ENCODE assay signal across 18 mouse cellular contexts in genomic region chr3:144612382-144612781, GRCm38 (mm10). TPM values are rescaled to one million over a fixed set of nuclear protein-coding genes. Genes with fewer than 3 reads are reported as not detected.
DNase-seq lines count a peak whose midpoint lies in the region; ATAC-seq lines count a peak whose summit lies in the region.
"Had no signal": no experiment of that assay in that cellular context is flagged by ENCODE, and none has a peak within 500 bp of the region (broad histone marks: within the 10 kb centered on the region; RNA-seq: fewer than 3 reads in every experiment).

No protein-coding gene starts in this region.

- no peak overlapping the region for H3K4me2 ChIP-seq in forebrain, embryonic 14.5 days (ENCODE audit: low read length)
- H3K4me2 ChIP-seq in embryonic facial prominence, embryonic 12.5 days (replicated peaks) = no peak overlapping the region
- H3K4me2 ChIP-seq in liver, embryonic 11.5 days = peak overlapping the region; percentile 36
- H3K4me2 ChIP-seq in stomach, embryonic 15.5 days = no peak overlapping the region
- H3K4me2 ChIP-seq: heart, embryonic 12.5 days; hindbrain, embryonic 15.5 days; midbrain, embryonic 13.5 days had no signal

- H3K4me1 ChIP-seq in forebrain, embryonic 10.5 days = peaks cover 36% of the 10 kb centered on the region
- peaks cover 3% of the 10 kb centered on the region; the same call in 1 of the 2 replicates for H3K4me1 ChIP-seq in forebrain, embryonic 14.5 days (ENCODE audit: control insufficient read depth, insufficient read depth, low read length)
- H3K4me1 ChIP-seq in embryonic facial prominence, embryonic 12.5 days = peaks cover 20% of the 10 kb centered on the region; the same call in 1 of the 2 replicates
- peaks cover 28% of the 10 kb centered on the region for H3K4me1 ChIP-seq in liver, embryonic 11.5 days (replicated peaks; ENCODE audit: control insufficient read depth, insufficient read depth, low read length)
- peaks cover 12% of the 10 kb centered on the region; the same call in 1 of the 2 replicates for H3K4me1 ChIP-seq in stomach, embryonic 15.5 days

- no peak for ATAC-seq in forebrain, embryonic 14.5 days
- ATAC-seq in embryonic facial prominence, embryonic 12.5 days (ENCODE audit: insufficient number of reproducible peaks, insufficient read depth, low FRiP score, low TSS enrichment) = no peak
- ATAC-seq in liver, embryonic 11.5 days (replicated peaks; ENCODE audit: low FRiP score) = peak; percentile 65
- ATAC-seq in stomach, embryonic 15.5 days (ENCODE audit: insufficient read depth, low FRiP score, low read depth) = 0 out of 2 replicates have a peak, but pooled peaks have one; percentile 11

- no peak overlapping the region for H3K9ac ChIP-seq in forebrain, embryonic 14.5 days (ENCODE audit: low read length)
- H3K9ac ChIP-seq in embryonic facial prominence, embryonic 12.5 days = no peak overlapping the region
- 0 out of 2 replicates have a peak overlapping the region, but pooled peaks have one; percentile 36 for H3K9ac ChIP-seq in liver, embryonic 11.5 days (ENCODE audit: low read depth, low read length)
- H3K9ac ChIP-seq in stomach, embryonic 15.5 days = no peak overlapping the region
- H3K9ac ChIP-seq: embryonic facial prominence, embryonic 15.5 days; heart, embryonic 12.5 days; hindbrain, embryonic 15.5 days; midbrain, embryonic 13.5 days had no signal

- peak overlapping the region; percentile 48; the same call in 1 of the 2 replicates for H3K27ac ChIP-seq in forebrain, embryonic 10.5 days
- H3K27ac ChIP-seq in forebrain, embryonic 14.5 days (ENCODE audit: low read depth, low read length) = no peak overlapping the region
- H3K27ac ChIP-seq in embryonic facial prominence, embryonic 12.5 days = 0 out of 2 replicates have a peak overlapping the region, but pooled peaks have one; percentile 12
- H3K27ac ChIP-seq in liver, embryonic 11.5 days (ENCODE audit: low read depth, low read length) = peak overlapping the region; percentile 32
- no peak overlapping the region for H3K27ac ChIP-seq in stomach, embryonic 15.5 days
- H3K27ac ChIP-seq: hindbrain, embryonic 15.5 days; midbrain, embryonic 13.5 days had no signal

- 82% methylated on average over 6 of the region's 6 CpGs for WGBS in forebrain, embryonic 10.5 days
- 63% methylated on average over 6 of the region's 6 CpGs for WGBS in forebrain, embryonic 14.5 days
- 78% methylated on average over 6 of the region's 6 CpGs for WGBS in embryonic facial prominence, embryonic 12.5 days
- WGBS in liver, embryonic 11.5 days = 46% methylated on average over 6 of the region's 6 CpGs
- WGBS in stomach, embryonic 15.5 days = 47% methylated on average over 6 of the region's 6 CpGs

- no peaks in the 10 kb centered on the region for H3K9me3 ChIP-seq in forebrain, embryonic 10.5 days
- no peaks in the 10 kb centered on the region for H3K9me3 ChIP-seq in forebrain, embryonic 14.5 days (replicated peaks; ENCODE audit: control insufficient read depth, low read length)
- H3K9me3 ChIP-seq in embryonic facial prominence, embryonic 12.5 days = 0 out of 2 replicates have a peak, but pooled peaks cover 5% of the 10 kb centered on the region
- H3K9me3 ChIP-seq in liver, embryonic 11.5 days (ENCODE audit: control insufficient read depth, low read length) = no peaks in the 10 kb centered on the region
- H3K9me3 ChIP-seq in stomach, embryonic 15.5 days = no peaks in the 10 kb centered on the region
- H3K9me3 ChIP-seq: embryonic facial prominence, embryonic 15.5 days; hindbrain, embryonic 15.5 days; midbrain, embryonic 13.5 days had no signal

- no peaks in the 10 kb centered on the region for H3K27me3 ChIP-seq in forebrain, embryonic 10.5 days (ENCODE audit: poor library complexity, severe bottlenecking)
- no peaks in the 10 kb centered on the region for H3K27me3 ChIP-seq in forebrain, embryonic 14.5 days (replicated peaks; ENCODE audit: control insufficient read depth, insufficient read depth, low read length)
- no peaks in the 10 kb centered on the region for H3K27me3 ChIP-seq in embryonic facial prominence, embryonic 12.5 days
- H3K27me3 ChIP-seq in liver, embryonic 11.5 days (replicated peaks; ENCODE audit: control insufficient read depth, insufficient read depth, low read length) = no peaks in the 10 kb centered on the region
- H3K27me3 ChIP-seq in stomach, embryonic 15.5 days (replicated peaks) = no peaks in the 10 kb centered on the region
- H3K27me3 ChIP-seq: embryonic facial prominence, embryonic 15.5 days; heart, embryonic 12.5 days; hindbrain, embryonic 15.5 days; midbrain, embryonic 13.5 days had no signal

- H3K36me3 ChIP-seq in forebrain, embryonic 10.5 days (replicated peaks) = no peaks in the 10 kb centered on the region
- no peaks in the 10 kb centered on the region for H3K36me3 ChIP-seq in forebrain, embryonic 14.5 days (ENCODE audit: control insufficient read depth, insufficient read depth, low read length)
- H3K36me3 ChIP-seq in embryonic facial prominence, embryonic 12.5 days = no peaks in the 10 kb centered on the region
- no peaks in the 10 kb centered on the region for H3K36me3 ChIP-seq in liver, embryonic 11.5 days (ENCODE audit: control insufficient read depth, insufficient read depth, low read length)
- no peaks in the 10 kb centered on the region for H3K36me3 ChIP-seq in stomach, embryonic 15.5 days
- H3K36me3 ChIP-seq: embryonic facial prominence, embryonic 15.5 days; hindbrain, embryonic 15.5 days; midbrain, embryonic 13.5 days had no signal

- H3K4me3 ChIP-seq in forebrain, embryonic 10.5 days = no peak overlapping the region
- H3K4me3 ChIP-seq in forebrain, embryonic 14.5 days (ENCODE audit: low read depth, low read length) = no peak overlapping the region
- no peak overlapping the region for H3K4me3 ChIP-seq in embryonic facial prominence, embryonic 12.5 days
- no peak overlapping the region for H3K4me3 ChIP-seq in liver, embryonic 11.5 days (ENCODE audit: low read depth, low read length)
- no peak overlapping the region for H3K4me3 ChIP-seq in stomach, embryonic 15.5 days (replicated peaks)
- H3K4me3 ChIP-seq: embryonic facial prominence, embryonic 15.5 days; heart, embryonic 12.5 days; hindbrain, embryonic 15.5 days; midbrain, embryonic 13.5 days; myocyte had no signal

- DNase-seq in forebrain, embryonic 10.5 days (ENCODE audit: extremely low spot score, low spot score) = no peak
- no peak for DNase-seq in forebrain, embryonic 14.5 days (ENCODE audit: low spot score)
- no peak for DNase-seq in liver, embryonic 11.5 days (ENCODE audit: low spot score)
- no peak for DNase-seq in natural killer cell, adult 2 months (ENCODE audit: low spot score in 2 of 2)
- no peak for DNase-seq in spleen, adult 12 weeks (ENCODE audit: low spot score)
- no peak for DNase-seq in cerebellum, postnatal 25 days
- DNase-seq: adrenal gland, adult 8-10 months; cerebellum, adult 11-12 months; cerebellum, postnatal 36 days; kidney, adult 9 months; thymus, postnatal 14 days had no signal

RNA-seq across cellular contexts. Expression of gene Selenof, which starts 42.3 kb away (rescaled TPM):
- polyA plus RNA-seq in forebrain, embryonic 10.5 days (2016; fragmentation: Nextera tagmentation; extraction: Ambion mirVana) = 480 and 492 TPM in 2 replicates
- 518 and 577 TPM in 2 replicates for polyA plus RNA-seq in forebrain, embryonic 14.5 days (2014; fragmentation: Nextera tagmentation; extraction: Ambion mirVana)
- polyA plus RNA-seq in embryonic facial prominence, embryonic 12.5 days (2016; fragmentation: Nextera tagmentation; extraction: Ambion mirVana) = 508 and 511 TPM in 2 replicates
- polyA plus RNA-seq in liver, embryonic 11.5 days (2014; fragmentation: Nextera tagmentation; extraction: Ambion mirVana) = 369 and 370 TPM in 2 replicates
- polyA plus RNA-seq in stomach, embryonic 15.5 days (2015; fragmentation: Nextera tagmentation; extraction: Ambion mirVana) = 640 and 675 TPM in 2 replicates

RNA-seq across cellular contexts. Expression of gene Hs2st1, which starts 42.4 kb away (rescaled TPM):
- 12.4 and 13.7 TPM in 2 replicates for polyA plus RNA-seq in forebrain, embryonic 10.5 days (2016; fragmentation: Nextera tagmentation; extraction: Ambion mirVana)
- 18.3 and 18.6 TPM in 2 replicates for polyA plus RNA-seq in forebrain, embryonic 14.5 days (2014; fragmentation: Nextera tagmentation; extraction: Ambion mirVana)
- polyA plus RNA-seq in embryonic facial prominence, embryonic 12.5 days (2016; fragmentation: Nextera tagmentation; extraction: Ambion mirVana) = 25.2 and 27.0 TPM in 2 replicates
- 7.2 and 7.3 TPM in 2 replicates for polyA plus RNA-seq in liver, embryonic 11.5 days (2014; fragmentation: Nextera tagmentation; extraction: Ambion mirVana)
- polyA plus RNA-seq in stomach, embryonic 15.5 days (2015; fragmentation: Nextera tagmentation; extraction: Ambion mirVana) = 12.8 and 13.9 TPM in 2 replicates

Comparison
In these comparisons a context has a peak if more than half of its experiments do, and no peak if none do; other contexts are left out.
1. H3K27ac ChIP-seq: peak in forebrain, embryonic 10.5 days (single experiment), embryonic facial prominence, embryonic 12.5 days (single experiment) and liver, embryonic 11.5 days (single experiment); none in forebrain, embryonic 14.5 days (single experiment) and stomach, embryonic 15.5 days (single experiment).
2. ATAC-seq: peak in liver, embryonic 11.5 days (single experiment) and stomach, embryonic 15.5 days (single experiment); none in forebrain, embryonic 14.5 days (single experiment) and embryonic facial prominence, embryonic 12.5 days (single experiment).